Mouse (Mus musculus) testis, adult 2 months (tissue): ENCODE measurements around the gene Spink8. TPM values are rescaled to one million over a fixed set of nuclear protein-coding genes. Genes with fewer than 3 reads are reported as not detected.
A peak's percentile ranks its signal among the peaks of the same experiment; 100 is the strongest.

Source experiments
- H3K27ac ChIP-seq: fragments of 200-500 bp; 2 replicates; pipeline ENCODE4 v1.5.1; 2012; ENCODE audit warnings: low read depth, low read length; ENCODE audit not compliant: control insufficient read depth, insufficient read depth
- H3K27me3 ChIP-seq: fragments of 200-500 bp; 2 replicates; pipeline ENCODE4 v1.6.1; 2012; ENCODE audit warnings: mild to moderate bottlenecking, low read length, moderate library complexity; ENCODE audit not compliant: control insufficient read depth, insufficient read depth
- H3K36me3 ChIP-seq: fragments of 200-500 bp; 2 replicates; pipeline ENCODE4 v1.6.1; 2012; ENCODE audit warnings: mild to moderate bottlenecking, low read length; ENCODE audit not compliant: control insufficient read depth, insufficient read depth
- H3K4me1 ChIP-seq: fragments of 200-500 bp; 2 replicates; pipeline ENCODE4 v1.6.1; 2012; ENCODE audit warnings: low read length; ENCODE audit not compliant: control insufficient read depth, insufficient read depth
- H3K4me3 ChIP-seq: fragments of 200-500 bp; 2 replicates; pipeline ENCODE4 v1.5.1; 2012; ENCODE audit warnings: low read depth, mild to moderate bottlenecking, low read length, moderate library complexity, mixed read lengths; ENCODE audit not compliant: control insufficient read depth
- CTCF ChIP-seq: fragments of 200-500 bp; IDR thresholded peaks from 2 replicates; pipeline ENCODE4 v1.5.1; 2012; ENCODE audit warnings: low read depth, mild to moderate bottlenecking, inconsistent platforms, low read length, moderate library complexity; ENCODE audit not compliant: control insufficient read depth, insufficient read depth, insufficient replicate concordance
- POLR2A ChIP-seq: fragments of 200-500 bp; IDR thresholded peaks from 2 replicates; pipeline ENCODE4 v1.6.1; 2012; ENCODE audit warnings: low read depth, mild to moderate bottlenecking, inconsistent platforms, low read length, moderate library complexity; ENCODE audit not compliant: control insufficient read depth
- polyA plus RNA-seq: library from polyadenylated mRNA; depleted of rRNA; stranded (reverse); fragments of >200 nt; gene quantifications from 2 replicates; pipeline ENCODE4 v1.2.3, GENCODE M21; 2012

The Spink8 gene
- polyA plus RNA-seq, 1 experiment, result 0.58 TPM

GRCm38 (mm10) chr9:109806695-109807293 lies 5.3 kb upstream of the Spink8 start:
- no peak overlapping the region for H3K4me3 ChIP-seq
- no peak overlapping the region for H3K27ac ChIP-seq
- H3K4me1 ChIP-seq, result no peaks in the 10 kb centered on the region
- no peaks in the 10 kb centered on the region for H3K36me3 ChIP-seq
- no peaks in the 10 kb centered on the region for H3K27me3 ChIP-seq
- TF ChIP-seq POLR2A, result no peak
- TF ChIP-seq CTCF, result no peak

GRCm38 (mm10) chr9:109807898-109808297 lies 4.2 kb upstream of the Spink8 start:
- H3K4me1 ChIP-seq, result no peaks in the 10 kb centered on the region
- H3K36me3 ChIP-seq, result no peaks in the 10 kb centered on the region
- H3K27ac ChIP-seq, result no peak overlapping the region
- H3K27me3 ChIP-seq, result no peaks in the 10 kb centered on the region
- no peak overlapping the region for H3K4me3 ChIP-seq
- TF ChIP-seq POLR2A, result no peak
- TF ChIP-seq CTCF, result no peak

GRCm38 (mm10) chr9:109813424-109813823 lies 1.3 kb downstream of the Spink8 start:
- Histone ChIP-seq H3K4me3 (no peak overlapping the region), H3K36me3 (no peaks in the 10 kb centered on the region), H3K27me3 (no peaks in the 10 kb centered on the region), H3K4me1 (no peaks in the 10 kb centered on the region), H3K27ac (no peak overlapping the region)
- no peak for TF ChIP-seq CTCF
- TF ChIP-seq POLR2A, result no peak

GRCm38 (mm10) chr9:109816341-109816740 lies 4.3 kb downstream of the Spink8 start:
- Histone ChIP-seq H3K4me3 (no peak overlapping the region), H3K4me1 (no peaks in the 10 kb centered on the region), H3K27me3 (no peaks in the 10 kb centered on the region), H3K27ac (no peak overlapping the region), H3K36me3 (no peaks in the 10 kb centered on the region)
- TF ChIP-seq CTCF, result no peak
- no peak for TF ChIP-seq POLR2A

GRCm38 (mm10) chr9:109825739-109826138 lies 13.7 kb downstream of the Spink8 start:
- Histone ChIP-seq H3K36me3 (no peaks in the 10 kb centered on the region), H3K27ac (no peak overlapping the region)

GRCm38 (mm10) chr9:109826181-109826580 lies 14.1 kb downstream of the Spink8 start:
- Histone ChIP-seq H3K36me3 (no peaks in the 10 kb centered on the region), H3K4me3 (no peak overlapping the region), H3K4me1 (no peaks in the 10 kb centered on the region), H3K27ac (no peak overlapping the region), H3K27me3 (no peaks in the 10 kb centered on the region)
- TF ChIP-seq CTCF (no peak), POLR2A (no peak)

More at GRCm38 (mm10) chr9:109825739-109826138, 13.7 kb downstream of the Spink8 start:
- TF ChIP-seq POLR2A (no peak), CTCF (no peak)
- H3K27me3 ChIP-seq, result no peaks in the 10 kb centered on the region
- H3K4me1 ChIP-seq, result no peaks in the 10 kb centered on the region
- H3K4me3 ChIP-seq, result no peak overlapping the region

GRCm38 (mm10) chr9:109832391-109833087 lies 20.5 kb downstream of the Spink8 start, which contains the start of gene Nme6:
Nme6 (plus strand) TSS chr9:109832749.
- Histone ChIP-seq H3K4me3 (peak within 1 kb of the TSS; percentile 97), H3K27me3 (no peaks in the 10 kb centered on the region), H3K4me1 (peaks cover 4% of the 10 kb centered on the region), H3K27ac (peak within 1 kb of the TSS; percentile 82), H3K36me3 (no peaks in the 10 kb centered on the region)
- peak; percentile 68 for TF ChIP-seq POLR2A
- TF ChIP-seq CTCF, result peak; percentile 49; the same call in 1 of the 2 replicates
